Mouse (Mus musculus): ENCODE measurements at regions not wholly inside any gene's neighbourhood (a gene's known extent, or its start where the extent isn't known, plus 50 kb on each side); places are given as distances from the start of the nearest gene placed in this dataset.

GRCm38 (mm10) chr6:95179993-95180392, 63.0 kb downstream of the Kbtbd8 start:
- DNase-seq, result no peak

DNA sequence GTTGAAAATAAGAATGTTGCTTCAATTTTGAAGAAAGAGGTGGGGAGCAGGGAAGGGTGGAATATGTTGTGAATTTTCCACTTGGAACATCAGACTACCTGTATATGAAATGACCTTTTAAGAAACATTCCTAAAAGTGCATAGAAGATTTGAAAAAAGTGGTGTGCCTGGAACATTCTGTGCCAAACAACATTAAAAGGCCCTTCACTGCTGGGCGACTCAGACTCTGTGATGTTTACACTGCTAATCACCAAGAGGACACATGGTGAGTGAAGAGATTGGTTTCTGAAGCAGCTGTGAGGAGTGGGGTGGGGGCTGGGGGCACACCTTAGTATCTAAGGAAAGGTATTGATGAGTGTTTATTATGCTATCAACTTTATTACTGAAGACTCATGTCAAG, 65.2 kb downstream of the Kbtbd8 start:
- no peak for DNase-seq

GRCm38 (mm10) chr6:95185074-95185931, 68.3 kb downstream of the Kbtbd8 start:
- no peak for DNase-seq

DNA sequence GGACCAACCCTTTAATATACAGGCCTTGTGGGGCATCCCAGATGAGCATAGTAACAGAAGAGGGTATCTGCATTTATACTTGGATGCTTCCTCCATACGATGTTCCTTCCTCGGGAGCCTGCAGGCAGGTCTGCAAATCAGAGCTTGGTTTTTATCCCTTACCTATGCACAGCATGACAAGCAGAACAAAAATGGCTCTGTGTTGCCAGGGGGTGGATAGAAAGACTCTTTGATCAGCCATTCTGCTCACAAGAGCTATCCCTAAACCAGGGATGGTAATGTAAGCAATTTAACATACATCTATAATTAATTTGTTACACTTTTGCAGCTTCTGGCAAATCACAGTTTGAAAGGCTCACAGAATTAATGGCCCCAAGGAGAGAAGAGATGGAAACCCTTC, 79.6 kb downstream of the Kbtbd8 start:
- no peak for DNase-seq

DNA sequence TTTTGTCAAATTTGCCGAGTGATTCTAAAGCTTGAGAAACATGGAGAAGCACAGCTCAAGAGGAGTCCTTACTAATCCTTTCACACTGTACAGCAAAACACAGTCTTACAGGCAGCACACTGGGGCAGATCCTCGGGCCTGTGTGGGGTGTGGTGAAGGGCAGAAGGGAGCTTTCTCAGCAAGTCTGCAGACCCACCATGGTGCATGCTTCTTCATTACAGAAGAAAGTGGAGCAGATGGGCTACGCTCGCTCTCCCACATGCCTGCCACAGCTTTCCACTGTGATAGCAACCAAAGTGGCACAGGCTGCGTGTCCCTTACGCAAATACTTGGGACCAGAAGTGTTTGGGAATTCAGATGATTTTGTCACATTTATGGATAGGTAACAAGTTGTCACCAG, 81.6 kb downstream of the Kbtbd8 start:
- no peak for DNase-seq

GRCm38 (mm10) chr6:95202291-95202790, 85.3 kb downstream of the Kbtbd8 start:
- DNase-seq, result no peak

GRCm38 (mm10) chr6:95202978-95203377, 85.9 kb downstream of the Kbtbd8 start:
- DNase-seq, result no peak

GRCm38 (mm10) chr6:95204231-95204630, 87.2 kb downstream of the Kbtbd8 start:
- DNase-seq, result no peak

DNA sequence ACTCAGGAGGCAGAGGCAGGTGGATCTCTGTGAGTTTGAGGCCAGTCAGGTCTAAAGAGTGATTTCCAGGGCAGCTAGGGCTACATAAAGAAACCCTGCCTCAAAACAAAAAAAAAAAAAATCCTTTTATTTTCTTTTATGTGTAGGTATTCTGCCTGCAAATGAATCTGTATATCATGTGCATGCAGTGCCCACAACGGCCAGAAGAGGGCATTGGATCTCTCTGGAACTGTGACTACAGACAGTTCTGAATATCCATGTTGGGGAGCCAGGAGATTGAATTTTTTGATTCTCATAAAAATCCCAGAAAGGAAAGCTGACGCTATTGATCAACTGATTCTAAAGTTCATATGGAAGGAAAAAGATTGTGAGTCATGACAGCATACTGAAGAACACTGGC, 90.0 kb downstream of the Kbtbd8 start:
- DNase-seq, result peak; percentile 23 to 77

GRCm38 (mm10) chr6:95217431-95217830, 100.4 kb downstream of the Kbtbd8 start:
- DNase-seq, result no peak

DNA sequence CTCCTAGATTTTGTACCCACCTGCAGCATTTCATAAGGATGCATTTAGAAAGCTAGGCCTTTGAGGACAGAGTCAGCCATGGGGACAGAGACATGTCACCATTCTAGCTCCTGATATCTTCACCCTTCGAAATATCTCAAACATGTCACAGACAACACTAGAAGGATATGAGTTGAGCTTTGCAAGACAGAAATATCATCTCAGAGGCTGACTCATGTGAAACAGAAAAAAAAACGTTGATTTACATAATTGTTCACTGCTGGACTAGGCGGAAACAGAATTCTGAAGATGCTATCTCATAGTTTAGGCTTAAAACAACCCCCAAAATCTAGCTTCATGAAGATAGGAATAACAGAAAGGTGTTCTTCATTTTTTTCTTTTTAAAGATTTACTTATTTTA, 101.8 kb downstream of the Kbtbd8 start:
- DNase-seq, result no peak

GRCm38 (mm10) chr6:95223537-95223936, 98.4 kb upstream of the Gm10234 start:
- DNase-seq, result peak; percentile 73 to 89

- DNase-seq, result no peak
Measured at GRCm38 (mm10) chr6:95229885-95230284, 92.0 kb upstream of the Gm10234 start.

DNA sequence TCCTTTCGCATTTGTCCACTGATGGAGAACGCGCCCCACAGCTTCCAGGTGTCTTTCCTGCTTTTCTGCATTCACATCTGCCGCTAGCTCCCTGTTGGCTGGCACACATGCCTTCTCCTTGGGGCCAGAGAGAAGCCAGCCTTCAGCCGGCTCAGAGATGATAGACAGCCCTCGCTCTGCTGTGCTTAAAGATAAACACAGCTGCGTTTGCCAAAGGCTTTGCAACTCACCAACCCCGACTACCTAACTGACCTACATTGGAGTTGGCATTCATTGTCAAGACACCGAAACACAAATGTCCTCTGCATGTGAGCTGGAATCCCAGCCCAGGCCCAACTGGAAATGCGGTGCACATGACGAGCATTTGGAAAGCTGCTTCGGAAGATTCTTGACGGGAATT, 87.2 kb upstream of the Gm10234 start:
- no peak for DNase-seq

DNA sequence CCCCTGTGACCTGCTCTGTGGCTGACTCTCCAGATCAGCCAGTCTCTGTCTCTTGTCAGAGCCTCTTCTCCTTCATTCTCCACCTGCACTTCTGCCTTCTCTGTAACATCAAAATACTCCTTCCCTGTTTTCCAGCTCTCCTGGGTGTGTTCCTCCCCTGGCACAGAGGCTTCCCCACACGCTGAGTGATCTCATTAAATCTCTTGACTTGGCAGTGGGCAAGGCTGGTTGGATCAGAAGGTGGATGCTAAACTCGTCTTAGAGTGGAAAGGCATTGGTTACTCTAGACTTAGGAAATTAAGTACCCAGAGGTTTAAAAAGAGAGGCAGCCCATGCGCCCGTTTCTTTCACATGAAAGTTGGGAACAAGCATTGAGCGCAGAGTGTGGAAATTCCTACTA, 78.3 kb upstream of the Gm10234 start:
- no peak for DNase-seq

DNA sequence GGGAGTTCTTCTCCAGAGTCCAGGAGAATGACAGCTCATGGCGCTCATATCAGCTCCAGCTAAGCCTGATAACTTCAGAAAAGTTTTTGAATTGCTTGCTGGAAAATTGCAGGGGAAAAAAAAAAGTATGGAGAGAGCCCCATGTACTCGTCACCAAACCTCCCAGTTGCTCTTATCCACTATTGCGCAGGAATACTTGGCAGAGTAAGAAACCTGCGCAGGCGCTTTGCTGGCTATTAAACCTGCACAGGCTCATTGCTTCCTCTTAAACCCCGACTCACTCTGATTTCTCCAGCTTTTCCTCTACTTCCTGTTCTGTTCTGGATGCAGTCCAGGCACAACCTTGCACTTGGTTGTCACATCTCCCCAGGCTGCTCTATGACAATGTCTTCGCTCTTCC, 77.0 kb upstream of the Gm10234 start:
- DNase-seq, result no peak

GRCm38 (mm10) chr6:95256303-95256702, 65.6 kb upstream of the Gm10234 start:
- DNase-seq, result no peak

- DNase-seq, result no peak
Measured at GRCm38 (mm10) chr6:95261001-95261400, 60.9 kb upstream of the Gm10234 start.

DNA sequence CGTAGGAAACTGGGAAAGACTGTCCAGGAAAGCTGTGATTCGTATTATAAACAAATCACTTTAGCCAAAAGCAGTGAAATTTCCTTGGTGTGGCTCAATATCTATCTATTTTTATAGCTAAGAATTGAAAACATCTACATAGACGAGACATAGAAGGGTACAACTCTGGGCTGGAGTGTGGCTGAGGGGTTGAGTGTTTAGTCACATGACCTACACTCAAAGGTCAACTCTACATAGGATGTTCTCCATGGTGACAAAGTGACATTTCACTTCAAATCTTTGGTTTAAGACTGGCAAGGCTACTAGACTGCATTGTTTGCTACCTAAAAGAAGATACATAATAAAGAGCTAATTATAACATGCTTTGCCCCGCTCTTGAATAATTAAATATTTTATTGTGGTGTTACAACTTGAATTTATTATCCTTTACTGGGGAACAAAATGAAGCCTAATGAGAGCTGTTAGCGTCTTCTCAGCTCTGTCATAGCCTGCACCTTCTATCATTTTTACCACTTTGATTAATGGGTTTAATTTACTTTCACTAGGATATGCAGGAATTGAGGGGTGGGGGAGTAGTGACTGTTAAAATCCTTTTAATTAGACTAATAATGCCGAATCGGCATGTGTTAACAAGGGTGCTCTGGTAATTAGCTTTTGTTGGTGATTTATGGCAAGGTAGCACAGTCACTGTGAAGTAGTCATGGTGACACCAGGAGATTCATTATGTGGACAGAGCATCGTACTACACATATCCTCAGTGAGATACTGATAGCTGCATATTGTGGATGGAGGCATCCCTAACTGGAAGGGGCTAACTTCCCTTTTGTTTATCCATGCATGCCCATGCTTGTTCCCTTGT, 57.7 kb upstream of the Gm10234 start:
- no peak for DNase-seq

- no peak for DNase-seq
Measured at GRCm38 (mm10) chr6:95269524-95269923, 52.4 kb upstream of the Gm10234 start.
